Mouse (Mus musculus): ENCODE measurements around the gene Dusp1.

Gene Dusp1

DNA sequence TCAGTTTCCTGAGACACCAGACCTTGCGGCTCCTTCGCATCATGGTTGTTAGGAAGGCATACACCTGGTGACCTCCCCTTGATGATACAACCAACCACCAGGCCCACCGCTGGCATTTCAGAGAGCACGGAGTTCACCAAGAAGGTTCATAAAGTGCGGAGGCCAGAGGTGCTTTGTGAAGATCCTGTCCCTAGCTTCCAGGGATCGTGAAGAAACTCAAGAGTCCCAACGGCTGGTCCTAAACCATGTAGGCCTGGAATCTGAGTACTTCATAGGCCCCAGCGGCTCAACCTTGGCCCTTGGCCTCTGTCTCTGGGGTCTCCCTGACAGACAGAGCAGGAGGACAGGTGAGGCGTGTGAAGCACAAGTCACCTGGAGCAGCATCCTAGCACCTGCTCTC, 34.6 kb downstream of the Dusp1 start:
- in situ Hi-C loops (cut with MboI) = loop anchor here (25.0 kb wide), 1 partner anchor 110 kb away; no protein-coding TSS in a partner anchor

DNA sequence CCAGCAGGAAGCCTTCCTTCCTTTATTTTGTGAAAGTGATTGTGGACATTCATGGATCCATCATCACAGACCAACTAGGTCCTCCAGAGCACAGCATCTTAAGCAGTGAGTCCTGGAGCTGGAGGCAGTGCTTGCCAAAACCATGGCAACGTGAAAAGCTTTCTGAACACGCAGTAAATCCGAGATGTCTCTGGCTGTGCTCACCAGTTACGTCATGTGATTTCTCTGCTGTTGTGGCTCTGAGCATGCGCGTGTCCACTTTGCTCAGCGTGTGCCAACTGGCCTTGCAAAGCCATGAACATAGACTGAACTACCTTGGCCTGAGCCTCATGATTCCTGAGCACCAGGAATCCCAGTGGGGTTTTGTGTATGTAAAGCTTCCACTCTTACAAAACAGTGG, 36.6 kb downstream of the Dusp1 start:
- in situ Hi-C loops (cut with MboI) = loop anchor here (25.0 kb wide), 1 partner anchor 112 kb away; no protein-coding TSS in a partner anchor

DNA sequence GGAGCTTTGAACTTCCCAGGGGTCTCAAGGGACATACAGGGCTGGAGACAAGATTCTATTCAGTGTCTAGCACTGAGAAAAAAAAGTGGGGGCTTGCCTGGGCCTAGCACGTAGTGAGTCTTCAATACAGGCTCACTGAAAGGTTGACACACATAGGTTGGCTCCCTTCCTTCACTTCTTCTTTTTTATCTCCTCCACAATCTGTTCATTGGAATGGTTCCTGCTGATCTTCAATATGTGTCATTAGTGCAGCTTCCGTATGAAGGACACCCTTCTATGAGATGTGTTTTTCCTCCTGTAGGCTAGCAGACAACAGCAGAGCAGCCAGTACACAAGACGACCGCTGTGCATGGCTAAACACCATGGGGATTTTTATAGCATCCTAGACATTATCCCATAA, 37.1 kb downstream of the Dusp1 start:
- in situ Hi-C loops (cut with MboI) = loop anchor here (25.0 kb wide), 1 partner anchor 112 kb away; no protein-coding TSS in a partner anchor

DNA sequence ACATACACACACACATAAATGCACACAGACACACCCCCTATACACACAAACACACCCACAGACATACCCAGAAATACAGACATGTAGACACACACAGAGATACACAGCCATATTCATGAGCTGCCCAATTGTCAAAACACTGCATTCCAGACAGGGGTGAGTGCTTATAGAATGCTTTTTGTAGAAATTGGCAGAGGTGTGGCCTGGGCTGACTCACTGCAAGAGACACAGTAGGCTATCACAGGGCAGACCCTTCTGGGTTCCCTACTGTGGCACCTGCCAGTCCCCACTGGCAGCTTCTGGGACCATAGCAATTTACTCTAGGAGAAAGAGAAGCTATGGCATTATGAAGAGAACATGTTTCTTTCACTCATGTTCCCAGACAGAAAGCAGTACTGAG, 37.6 kb downstream of the Dusp1 start:
- in situ Hi-C loops (cut with MboI) = no loop called here

DNA sequence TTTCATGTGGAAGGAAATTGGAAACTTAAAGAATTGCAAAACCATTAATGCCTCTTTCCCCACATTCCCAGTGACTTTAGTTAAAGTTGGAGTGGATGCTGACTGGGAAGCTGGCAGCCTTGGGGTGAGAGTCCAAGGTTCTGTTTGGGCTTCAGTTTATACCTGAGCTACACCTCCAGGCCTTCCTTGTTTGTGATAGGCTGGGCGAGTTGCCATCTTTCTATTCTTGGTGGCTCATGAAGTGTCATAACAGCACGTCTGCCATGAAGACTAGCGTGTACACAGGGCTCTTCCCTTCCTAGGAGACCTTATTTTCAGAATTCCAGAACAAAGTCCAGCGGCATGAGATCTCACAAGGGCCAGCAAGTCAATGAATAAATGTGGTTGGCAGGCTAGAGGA, 39.2 kb downstream of the Dusp1 start:
- in situ Hi-C loops (cut with MboI) = no loop called here

DNA sequence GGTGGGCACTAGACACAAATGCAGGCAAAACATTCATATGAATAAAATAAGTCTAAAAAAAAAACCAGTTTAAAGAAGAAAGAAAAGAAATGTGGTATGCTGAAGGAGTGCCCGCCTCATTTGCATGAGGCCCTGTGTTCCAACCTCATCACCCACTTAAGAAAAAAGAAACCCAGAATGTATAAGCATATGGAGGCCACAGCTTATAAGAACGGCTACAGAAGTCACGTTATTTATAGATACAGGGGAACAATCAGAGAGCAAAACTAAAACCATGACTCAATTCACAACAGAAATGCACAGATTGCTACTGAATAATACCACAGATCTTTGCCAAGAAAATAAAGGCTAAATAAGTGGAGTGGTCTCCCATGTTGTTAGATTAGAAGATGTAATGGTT, 43.6 kb downstream of the Dusp1 start:
- in situ Hi-C loops (cut with MboI) = no loop called here

DNA sequence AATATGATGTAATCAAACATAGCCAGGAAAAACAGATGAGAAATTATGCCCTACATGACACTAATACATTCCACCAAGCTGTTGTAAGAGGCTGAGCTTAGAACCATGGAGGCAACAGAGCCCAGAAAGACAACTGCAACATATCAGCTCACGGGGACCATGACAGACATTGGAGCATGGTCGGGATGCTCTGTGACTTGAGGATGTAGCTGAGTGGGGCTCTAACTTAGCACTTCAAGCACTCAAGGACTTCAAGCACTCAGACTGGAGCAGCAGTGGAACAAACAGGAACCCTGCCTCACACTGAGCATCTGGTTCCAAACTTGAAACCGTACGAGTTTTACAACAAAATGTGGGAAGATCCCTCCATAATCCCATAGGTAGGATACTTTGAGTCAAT, 46.3 kb downstream of the Dusp1 start:
- in situ Hi-C loops (cut with MboI) = no loop called here

DNA sequence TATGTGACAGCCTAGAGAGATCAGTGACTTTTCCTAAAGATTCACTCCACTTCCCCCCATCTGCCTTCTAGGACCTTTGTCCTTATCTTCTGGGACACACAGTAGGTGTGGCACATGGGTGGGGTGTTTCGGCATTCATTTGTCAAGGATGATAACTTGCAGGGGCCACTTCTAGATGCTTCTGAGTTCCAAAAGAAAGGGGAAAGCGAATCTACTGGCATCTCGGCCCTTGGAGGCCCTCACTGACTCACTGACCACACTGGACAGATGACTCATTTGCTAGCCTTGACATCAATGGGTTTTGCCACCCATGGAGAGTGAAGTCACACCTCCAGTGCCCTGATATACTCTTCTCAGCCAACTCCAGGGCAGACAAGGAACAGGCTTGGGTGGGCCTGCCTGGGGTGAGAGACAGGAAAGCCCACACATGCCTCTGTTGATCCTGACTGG, 47.3 kb downstream of the Dusp1 start:
- in situ Hi-C loops (cut with MboI) = no loop called here

DNA sequence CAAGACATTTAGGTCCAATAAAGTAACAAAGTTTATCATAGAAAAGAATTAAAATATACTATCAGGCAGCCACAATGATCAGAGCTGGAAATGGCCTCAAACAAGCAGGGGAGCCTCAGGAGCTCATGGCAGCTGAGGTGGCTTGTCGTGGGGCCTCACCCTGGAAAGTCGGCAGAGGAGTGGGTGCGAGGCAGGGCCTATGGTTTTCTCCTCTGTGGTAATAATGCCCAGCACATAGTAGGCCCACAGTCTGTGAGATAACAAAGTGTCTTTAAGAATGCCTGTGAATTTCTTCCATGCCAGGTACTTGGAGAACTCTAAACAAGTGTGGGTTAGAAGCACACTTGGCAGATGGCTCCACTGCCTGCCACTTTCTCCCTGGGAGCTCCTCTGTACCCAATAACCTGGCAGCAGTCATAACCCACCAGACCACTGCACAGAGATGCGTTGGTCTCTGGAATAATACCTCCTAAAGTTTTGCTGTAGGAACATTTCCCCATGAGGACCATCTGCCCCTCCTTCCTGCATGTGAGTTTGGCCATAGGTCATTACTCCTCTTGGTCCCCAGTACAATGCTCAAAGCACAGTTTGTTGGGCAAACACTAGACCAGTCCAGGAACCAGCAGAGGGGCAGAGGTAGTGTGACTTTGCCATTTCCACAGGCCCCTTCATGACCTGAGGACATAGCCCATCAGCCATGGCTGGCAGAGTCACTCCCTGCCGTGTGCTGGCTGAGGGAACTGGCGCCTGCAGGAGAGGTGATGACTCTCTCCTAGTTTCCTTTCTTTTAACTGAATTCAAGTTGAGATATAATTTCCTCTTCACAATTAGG, 48.3 kb downstream of the Dusp1 start:
- in situ Hi-C loops (cut with MboI) = no loop called here

DNA sequence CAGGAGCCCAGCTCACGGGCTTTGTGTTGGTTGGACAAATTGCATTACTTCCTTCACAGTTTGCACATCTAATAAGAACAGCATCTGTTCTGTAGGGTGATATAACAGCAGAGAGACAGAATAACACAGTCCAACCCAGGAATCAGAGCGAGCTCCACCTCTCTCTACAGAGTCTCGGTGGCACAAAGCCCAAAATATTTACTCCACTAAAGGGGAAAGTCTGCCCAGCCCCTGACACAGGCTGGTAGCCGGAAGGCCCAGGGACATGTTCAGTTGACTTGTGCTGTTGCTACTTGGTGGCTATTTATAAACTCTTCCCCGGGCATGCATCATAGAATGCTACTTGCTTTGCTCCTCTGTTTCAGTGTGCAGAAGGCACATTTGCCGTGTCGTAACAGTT, 49.0 kb downstream of the Dusp1 start:
- in situ Hi-C loops (cut with MboI) = no loop called here

DNA sequence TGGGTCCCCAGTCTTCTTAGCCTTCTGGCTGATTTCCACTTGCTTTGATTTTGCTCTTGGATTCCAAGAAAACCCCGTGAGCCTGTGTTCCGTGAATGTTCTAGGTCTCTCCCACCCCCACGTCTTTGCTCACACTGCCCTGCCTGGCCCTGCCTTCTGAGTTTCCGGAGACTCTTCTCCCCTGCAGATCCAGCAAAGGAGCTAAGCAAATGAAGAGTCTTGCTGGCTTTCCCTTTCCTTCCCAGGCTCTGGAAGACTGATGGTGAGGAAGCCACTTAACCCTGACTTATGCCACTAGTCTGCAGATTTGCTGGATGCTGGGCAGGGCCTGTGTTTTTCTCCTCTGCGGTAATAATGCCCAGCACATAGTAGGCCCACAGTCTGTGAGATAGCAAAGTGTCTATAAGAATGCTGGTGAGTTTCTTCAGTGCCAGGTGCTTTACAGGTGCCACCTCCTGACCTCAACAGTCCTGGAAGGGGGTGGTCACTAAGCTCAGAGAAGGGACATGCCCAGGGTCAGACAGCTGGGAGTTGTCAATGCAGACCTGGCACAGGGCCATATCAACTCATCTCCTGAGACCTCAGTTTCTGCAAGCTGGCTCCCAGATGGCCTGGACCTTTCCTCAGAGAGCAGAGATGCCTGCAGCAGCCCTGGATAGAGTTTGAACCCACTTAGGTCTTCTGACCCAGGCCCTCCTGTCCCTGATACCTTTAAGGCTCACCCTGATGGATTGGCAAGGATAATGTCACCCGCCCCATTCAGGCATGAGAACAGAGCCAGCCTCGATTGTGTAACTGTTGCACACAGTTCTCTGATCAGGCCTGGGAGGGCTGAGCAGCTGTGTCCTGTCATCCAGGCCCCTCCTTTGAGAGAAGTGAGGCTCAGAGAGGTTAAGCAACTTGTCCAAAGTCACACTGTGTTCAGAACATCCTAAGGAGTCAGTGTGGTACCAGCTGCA, 49.8 kb downstream of the Dusp1 start:
- in situ Hi-C loops (cut with MboI) = no loop called here

DNA sequence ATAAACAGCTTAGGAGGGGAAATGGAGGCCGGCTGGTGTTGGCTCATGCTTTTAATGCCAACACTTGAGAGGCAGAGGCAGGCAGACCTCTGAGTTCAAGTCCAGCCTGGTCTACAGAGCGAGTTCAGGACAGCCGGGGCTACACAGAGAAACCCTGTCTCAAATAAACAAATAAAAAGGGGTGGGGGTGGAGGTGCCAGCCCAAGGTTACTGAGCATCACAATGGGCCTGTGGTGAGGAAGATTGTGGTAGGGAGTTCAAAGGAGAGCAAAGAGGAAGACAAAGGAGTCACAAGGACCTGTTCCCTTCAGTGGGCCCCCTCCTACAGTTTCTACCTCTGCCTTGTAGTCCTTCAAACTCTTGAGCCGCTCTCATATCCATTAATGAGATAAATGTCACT, 50.7 kb downstream of the Dusp1 start:
- in situ Hi-C loops (cut with MboI) = no loop called here

DNA sequence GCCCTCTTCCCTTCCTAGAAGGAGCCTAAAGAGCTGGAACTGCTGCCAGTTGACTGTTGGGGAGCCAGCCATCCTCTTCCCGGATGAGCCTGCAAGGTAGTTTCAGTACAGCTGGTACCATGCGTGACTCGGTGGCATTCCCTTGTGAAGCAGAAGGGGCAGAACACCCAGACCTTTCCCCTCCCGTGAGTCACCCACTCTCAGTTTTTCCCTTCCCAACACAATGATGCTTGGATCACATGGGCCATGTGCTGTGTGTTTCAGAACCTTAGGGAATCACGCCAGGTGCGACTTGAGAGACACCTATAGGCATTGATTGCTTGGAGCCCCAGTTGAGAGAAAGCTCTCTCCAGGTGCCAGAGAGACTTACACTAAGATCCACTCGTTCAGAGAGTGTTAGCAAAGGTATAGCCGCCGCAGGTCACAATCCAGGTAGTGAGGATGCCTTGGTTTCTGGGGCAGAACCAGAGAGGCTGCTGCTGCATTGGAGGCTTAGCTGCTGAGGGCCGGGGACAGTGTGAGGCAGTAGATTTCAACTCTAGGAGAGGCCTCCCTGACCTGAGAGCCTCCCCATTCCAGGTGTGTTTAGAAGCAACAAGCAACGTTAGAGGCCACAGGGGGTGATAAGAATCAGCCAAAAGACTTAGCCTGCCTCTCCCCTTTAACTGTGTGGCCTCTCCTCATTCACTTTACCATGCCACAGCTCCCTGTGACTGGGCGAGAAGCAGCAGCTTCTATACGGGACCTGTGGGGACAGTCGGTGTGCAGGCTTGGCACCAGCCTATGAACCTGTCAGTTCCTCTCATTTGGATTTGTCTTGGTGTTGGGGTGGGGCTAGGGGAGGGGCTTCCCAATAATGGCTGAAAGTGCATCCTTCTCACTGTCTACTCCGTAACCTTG, 51.5 kb downstream of the Dusp1 start:
- in situ Hi-C loops (cut with MboI) = no loop called here

DNA sequence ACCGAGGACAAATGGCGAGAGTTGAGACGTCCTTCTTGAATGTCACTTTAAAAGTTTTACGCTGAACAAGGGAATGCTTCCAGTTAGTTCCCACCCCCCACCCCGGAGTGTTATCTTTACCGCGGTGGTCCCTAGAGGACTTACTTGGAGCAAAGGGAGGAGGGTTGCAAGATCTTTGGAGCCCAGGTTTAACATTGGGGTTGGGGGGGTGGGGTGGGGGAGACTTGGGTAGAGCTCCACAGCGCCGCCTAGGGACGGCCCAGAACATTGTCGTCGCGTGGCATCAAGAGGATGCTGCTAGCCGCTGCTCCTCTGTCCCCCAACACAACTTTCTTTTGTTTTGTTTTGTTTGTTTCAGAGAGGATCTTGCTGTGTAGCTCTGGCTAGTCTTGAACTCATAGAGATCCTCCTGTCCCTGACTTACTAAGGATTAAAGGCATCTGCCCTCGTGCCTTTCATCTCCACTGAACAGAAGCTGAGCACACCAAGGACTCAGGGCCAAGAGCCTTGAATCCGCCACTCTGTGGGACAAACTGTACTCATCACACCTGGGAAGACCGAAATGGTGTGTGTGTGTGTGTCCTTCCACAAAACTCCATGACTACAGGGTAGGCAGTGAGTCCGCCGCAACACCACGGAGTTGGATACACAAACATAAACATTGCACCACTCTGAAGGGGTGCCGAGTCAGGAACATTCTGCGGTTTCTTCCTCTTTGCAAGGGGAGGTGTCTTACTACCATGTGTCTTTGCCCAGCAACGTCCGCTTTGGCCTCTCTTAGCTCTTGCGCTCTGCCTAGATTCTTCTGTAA, 52.8 kb downstream of the Dusp1 start:
- in situ Hi-C loops (cut with MboI) = loop anchor here (5.0 kb wide), 1 partner anchor 53 kb away; the partner anchor contains the start of genes Dusp1 and Ergic1

DNA sequence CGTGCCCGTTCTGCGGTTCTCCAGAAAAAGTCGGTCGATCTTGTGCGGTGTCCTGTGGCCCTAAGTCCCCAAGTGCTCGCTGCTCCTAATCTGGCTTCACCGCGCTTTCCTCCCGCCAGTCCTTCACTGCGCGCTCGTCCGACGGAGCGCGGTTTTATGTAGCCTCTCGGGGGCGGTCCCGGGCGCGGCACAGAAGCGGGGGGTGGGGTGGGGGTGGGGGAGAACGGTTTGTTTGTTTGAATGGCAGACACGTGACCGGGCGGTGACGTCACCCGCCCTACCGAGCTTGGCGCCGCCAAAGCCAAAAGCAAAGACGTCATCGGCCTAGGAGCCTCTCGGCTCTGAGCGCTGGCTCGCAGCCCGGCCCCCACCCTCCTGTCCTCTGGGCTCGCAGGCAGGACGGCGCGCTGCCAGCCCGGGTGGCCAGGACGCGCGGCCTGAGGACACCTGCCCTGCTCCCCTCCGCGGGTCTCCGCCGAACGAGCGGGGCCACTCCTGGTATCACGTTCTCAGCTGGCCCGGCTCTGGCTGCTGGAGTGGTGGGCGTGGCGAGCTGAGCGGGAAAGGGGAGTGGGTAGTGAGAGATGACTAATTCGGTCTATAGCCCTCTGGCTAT, 53.5 kb downstream of the Dusp1 start:
- in situ Hi-C loops (cut with MboI) = loop anchor here (5.0 kb wide), 1 partner anchor 54 kb away; the partner anchor contains the start of genes Dusp1 and Ergic1

DNA sequence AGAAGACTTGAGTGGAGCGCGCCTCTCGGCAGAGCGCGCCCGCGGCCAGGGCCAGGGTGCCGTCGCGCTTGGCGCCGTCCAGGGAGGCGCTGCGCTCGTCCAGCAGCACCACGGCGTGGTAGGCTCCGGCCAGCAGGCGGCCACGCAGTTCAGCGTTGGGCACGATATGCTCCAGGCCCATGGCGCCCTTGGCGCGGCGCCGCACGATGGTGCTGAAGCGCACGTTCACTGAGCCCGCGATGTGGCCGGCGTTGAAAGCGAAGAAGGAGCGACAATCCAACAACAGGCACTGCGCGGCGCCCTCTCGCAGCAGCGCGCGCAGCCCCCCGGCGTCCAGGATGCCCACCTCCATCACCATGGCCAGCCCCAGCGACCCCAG, 54.0 kb downstream of the Dusp1 start:
- in situ Hi-C loops (cut with MboI) = loop anchor here (5.0 kb wide), 1 partner anchor 54 kb away; the partner anchor contains the start of genes Dusp1 and Ergic1

DNA sequence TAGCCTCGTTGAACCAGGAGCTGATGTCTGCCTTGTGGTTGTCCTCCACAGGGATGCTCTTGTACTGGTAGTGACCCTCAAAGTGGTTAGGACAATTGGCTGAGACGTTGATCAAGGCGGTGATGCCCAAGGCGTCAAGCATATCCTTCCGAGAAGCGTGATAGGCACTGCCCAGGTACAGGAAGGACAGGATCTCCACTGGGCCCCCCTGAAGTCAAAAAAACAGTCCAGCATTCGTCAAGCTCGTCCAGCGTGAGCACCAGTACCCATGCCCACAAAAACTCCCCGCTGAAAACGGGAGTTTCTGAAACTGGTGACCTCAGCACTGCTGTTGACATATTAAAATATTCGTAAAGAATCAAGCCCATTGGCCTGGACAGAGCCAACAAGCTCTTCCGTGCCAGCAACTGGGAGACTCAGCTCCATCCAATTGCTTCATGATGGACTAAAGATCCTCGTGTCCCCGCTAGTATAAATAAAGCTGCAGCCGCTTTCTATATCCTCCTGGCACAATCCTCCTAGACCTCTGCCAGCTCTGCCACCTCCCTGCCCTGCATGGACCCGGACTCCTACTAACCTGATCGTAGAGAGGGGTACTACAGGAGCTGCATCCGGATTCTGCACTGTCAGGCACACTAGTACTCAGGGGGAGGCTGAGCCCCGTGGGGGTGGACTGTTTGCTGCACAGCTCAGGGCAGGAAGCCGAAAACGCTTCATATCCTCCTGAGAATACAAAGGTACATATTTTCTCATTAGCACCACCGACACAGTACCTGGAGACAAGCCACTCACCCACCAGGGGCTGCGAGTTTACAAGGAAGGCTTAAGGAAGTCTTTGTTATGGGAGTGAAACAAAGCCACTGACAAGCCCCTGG, 54.7 kb downstream of the Dusp1 start:
- in situ Hi-C loops (cut with MboI) = loop anchor here (5.0 kb wide), 1 partner anchor 55 kb away; the partner anchor contains the start of genes Dusp1 and Ergic1

DNA sequence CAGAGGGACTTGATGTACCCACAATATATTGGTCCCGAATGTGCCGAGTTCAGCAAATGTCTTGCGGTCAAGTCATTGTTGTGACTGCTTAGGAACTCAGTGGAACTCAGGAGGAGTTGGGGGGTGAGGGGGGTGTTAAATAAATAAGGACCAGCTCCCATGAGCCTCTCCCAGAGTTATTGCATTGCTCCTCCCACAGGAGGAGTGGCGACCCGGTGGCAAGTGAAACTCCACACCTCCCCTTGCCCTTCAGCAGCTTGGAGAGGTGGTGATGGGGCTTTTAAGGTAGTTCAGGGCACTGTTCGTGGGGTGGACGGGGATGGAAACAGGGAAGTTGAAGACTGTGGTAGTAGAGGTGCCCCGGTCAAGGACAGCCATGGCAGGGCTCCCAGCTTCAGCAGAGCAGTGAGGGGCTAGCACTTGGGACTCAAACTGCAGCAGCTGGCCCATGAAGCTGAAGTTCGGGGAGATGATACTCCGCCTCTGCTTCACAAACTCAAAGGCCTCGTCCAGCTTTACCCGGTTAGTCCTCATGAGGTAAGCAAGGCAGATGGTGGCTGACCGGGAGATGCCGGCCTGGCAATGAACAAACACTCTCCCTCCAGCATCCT, 55.8 kb downstream of the Dusp1 start:
- in situ Hi-C loops (cut with MboI) = loop anchor here (5.0 kb wide), 1 partner anchor 56 kb away; the partner anchor contains the start of genes Dusp1 and Ergic1

Measured in mature B cell (primary cell).